Mouse (Mus musculus): Measurements from ENCODE around the gene Zfp992. TPM values are rescaled to one million over a fixed set of nuclear protein-coding genes. Genes with fewer than 3 reads are reported as not detected.
"Not testable (repeated sequence)": the region's sequence is repeated elsewhere in the genome, so short reads cannot be mapped to it uniquely, and the experiment has no call there.

The Zfp992 gene
- polyA plus RNA-seq, 1 experiment = 8.4 TPM

GRCm38 (mm10) chr4:146516474-146516873 lies 67.7 kb downstream of the Zfp992 start:
- H3K27me3 ChIP-seq (ENCODE audit: control insufficient read depth, insufficient read depth, low read length) = no peaks in the 10 kb centered on the region
- H3K27ac ChIP-seq (ENCODE audit: control insufficient read depth, insufficient read depth, low read depth, low read length) = no peak overlapping the region
- no peaks in the 10 kb centered on the region for H3K4me1 ChIP-seq (ENCODE audit: control insufficient read depth, insufficient read depth, low read length)
- no peak overlapping the region for H3K4me3 ChIP-seq (ENCODE audit: control insufficient read depth, low read depth, low read length)
- H3K36me3 ChIP-seq (ENCODE audit: control insufficient read depth, insufficient read depth, low read length) = no peaks in the 10 kb centered on the region
- TF ChIP-seq CTCF (IDR thresholded peaks at IDR 0.05; ENCODE audit: control insufficient read depth, insufficient read depth, insufficient replicate concordance, low read depth, low read length) (no peak), POLR2A (IDR thresholded peaks at IDR 0.05; ENCODE audit: control insufficient read depth, low read depth, low read length) (no peak)

- H3K36me3 ChIP-seq (ENCODE audit: control insufficient read depth, insufficient read depth, low read length); H3K4me1 ChIP-seq (ENCODE audit: control insufficient read depth, insufficient read depth, low read length); H3K27ac ChIP-seq (ENCODE audit: control insufficient read depth, insufficient read depth, low read depth, low read length); H3K4me3 ChIP-seq (ENCODE audit: control insufficient read depth, low read depth, low read length); H3K27me3 ChIP-seq (ENCODE audit: control insufficient read depth, insufficient read depth, low read length): not testable (repeated sequence)
Measured at GRCm38 (mm10) chr4:146517150-146517549, 68.3 kb downstream of the Zfp992 start.

Other genes with a start within 250 kb of the Zfp992 start
- gene Zfp981, start 53.0 kb downstream of the Zfp992 start, polyA plus RNA-seq (2012; rRNA removed) = 0.45 and 0.67 TPM in 2 replicates
- 16.1 and 26.0 TPM in 2 replicates for gene Zfp993, start 161.9 kb downstream of the Zfp992 start, polyA plus RNA-seq (2012; rRNA removed)

Measured in testis, adult 2 months (tissue).